Mouse (Mus musculus): ENCODE measurements around the gene Snap29.

- TF ChIP-seq CTCF (IDR thresholded peaks at IDR 0.05; ENCODE audit: insufficient read depth, low read length) (no peak), POLR2A (IDR thresholded peaks at IDR 0.05; ENCODE audit: borderline replicate concordance, extremely low read depth, low read depth, low read length) (no peak)
Observed at GRCm38 (mm10) chr16:17392784-17393183, 13.0 kb upstream of the Snap29 start.

All from lung, adult 2 months (tissue).